Mouse (Mus musculus) embryo, embryonic 11.5 days (tissue): ENCODE data around the gene AL732309.1.
"Not testable (repeated sequence)": the region's sequence is repeated elsewhere in the genome, so short reads cannot be mapped to it uniquely, and the experiment has no call there.

ENCODE experiments used
- DNase-seq: peaks from one replicate; pipeline ENCODE4 v3.0.0-alpha.2; 2012; ENCODE audit warnings: low read depth, low spot score

AL732309.1 gene

GRCm38 (mm10) chr2:25267746-25268309 lies 21.2 kb upstream of the AL732309.1 start:
- no peak for DNase-seq

GRCm38 (mm10) chr2:25267241-25267640 lies 20.6 kb upstream of the AL732309.1 start:
- DNase-seq, result no peak

GRCm38 (mm10) chr2:25266720-25267119 lies 20.1 kb upstream of the AL732309.1 start:
- no peak for DNase-seq

GRCm38 (mm10) chr2:25265897-25266656 lies 19.4 kb upstream of the AL732309.1 start:
- DNase-seq, result no peak

GRCm38 (mm10) chr2:25264851-25265250 lies 18.2 kb upstream of the AL732309.1 start:
- DNase-seq, result no peak

- no peak for DNase-seq
These were observed 17.6 kb upstream of the AL732309.1 start for GRCm38 (mm10) chr2:25264286-25264660.

- no peak for DNase-seq
These were observed 17.1 kb upstream of the AL732309.1 start for GRCm38 (mm10) chr2:25263623-25264285.

GRCm38 (mm10) chr2:25262795-25263622 lies 16.3 kb upstream of the AL732309.1 start:
- DNase-seq, result no peak

GRCm38 (mm10) chr2:25262291-25262767 lies 15.7 kb upstream of the AL732309.1 start, which contains the start of gene Tprn:
Tprn (plus strand) TSS chr2:25262618.
- peak; percentile 89 for DNase-seq

GRCm38 (mm10) chr2:25261870-25262269 lies 15.2 kb upstream of the AL732309.1 start:
- no peak for DNase-seq

GRCm38 (mm10) chr2:25258887-25259286 lies 12.2 kb upstream of the AL732309.1 start:
- no peak for DNase-seq

- not testable (repeated sequence) for DNase-seq
These were observed 10.6 kb upstream of the AL732309.1 start for GRCm38 (mm10) chr2:25257250-25257649.

GRCm38 (mm10) chr2:25256443-25257109 lies 9.9 kb upstream of the AL732309.1 start:
- not testable (repeated sequence) for DNase-seq

GRCm38 (mm10) chr2:25255284-25255779 lies 8.7 kb upstream of the AL732309.1 start, which contains the start of gene Tmem203:
Tmem203 (plus strand) TSS chr2:25255439.
- DNase-seq, result peak; percentile 86

- DNase-seq, result no peak
These were observed 5.7 kb upstream of the AL732309.1 start for GRCm38 (mm10) chr2:25252331-25252730.

- no peak for DNase-seq
These were observed 2.5 kb downstream of the AL732309.1 start for GRCm38 (mm10) chr2:25244144-25244543.

- DNase-seq, result no peak
These were observed 3.3 kb downstream of the AL732309.1 start for GRCm38 (mm10) chr2:25243342-25243741.

- no peak for DNase-seq
These were observed 4.6 kb downstream of the AL732309.1 start, which contains the start of the genes Rnf208 and Cysrt1 for GRCm38 (mm10) chr2:25242101-25242506. Rnf208 (plus strand) TSS chr2:25242255. Cysrt1 (minus strand) TSS chr2:25242452.

GRCm38 (mm10) chr2:25241438-25241775 lies 5.3 kb downstream of the AL732309.1 start:
- DNase-seq, result no peak

GRCm38 (mm10) chr2:25240723-25241437 lies 5.8 kb downstream of the AL732309.1 start:
- DNase-seq, result peak; percentile 59
